Mouse (Mus musculus) kidney, adult 2 months (tissue): ENCODE data around the gene Armcx4. TPM values are rescaled to one million over a fixed set of nuclear protein-coding genes. Genes with fewer than 3 reads are reported as not detected.
"Not testable (repeated sequence)": the region's sequence is repeated elsewhere in the genome, so short reads cannot be mapped to it uniquely, and the experiment has no call there.

ENCODE experiments used
- DNase-seq: peaks from one replicate; pipeline ENCODE4 v3.0.0; 2021
- H3K27ac ChIP-seq: fragments of 200-500 bp; 2 replicates; pipeline ENCODE4 v1.5.1; 2012; ENCODE audit warnings: low read depth, low read length, control low read depth, inconsistent platforms; ENCODE audit not compliant: insufficient read depth
- H3K27me3 ChIP-seq: fragments of 200-500 bp; replicated peaks from 2 replicates; pipeline ENCODE4 v1.6.1; 2012; ENCODE audit warnings: mild to moderate bottlenecking, moderate library complexity, low read length, inconsistent platforms; ENCODE audit not compliant: control insufficient read depth, insufficient read depth
- H3K36me3 ChIP-seq: fragments of 200-500 bp; 2 replicates; pipeline ENCODE4 v1.6.1; 2012; ENCODE audit warnings: mild to moderate bottlenecking, moderate library complexity, low read length, inconsistent platforms; ENCODE audit not compliant: control insufficient read depth, insufficient read depth
- H3K4me1 ChIP-seq: fragments of 200-500 bp; 2 replicates; pipeline ENCODE4 v1.6.1; 2011; ENCODE audit warnings: low read length; ENCODE audit not compliant: control insufficient read depth, insufficient read depth
- H3K4me3 ChIP-seq: fragments of 200-500 bp; 2 replicates; pipeline ENCODE4 v1.5.1; 2011; ENCODE audit warnings: mild to moderate bottlenecking, low read depth, low read length, control low read depth; ENCODE audit not compliant: insufficient read depth
- CTCF ChIP-seq: fragments of 200-500 bp; conservative IDR thresholded peaks from 2 replicates; pipeline ENCODE4 v1.5.1; 2011; ENCODE audit warnings: low read depth, mild to moderate bottlenecking, control low read depth, low read length, moderate library complexity, mixed read lengths; ENCODE audit not compliant: insufficient read depth, insufficient read length
- POLR2A ChIP-seq: fragments of 200-500 bp; IDR thresholded peaks from one replicate; pipeline ENCODE4 v1.6.1; 2011; ENCODE audit warnings: low read depth, low read length, control low read depth
- WGBS: fragments of 180-500 bp; shearing (Covaris S2); methylation state at CpG from one replicate; pipeline ENCODE4 v1.1.7; 2018; 5-methylcytosine and 5-hydroxymethylcytosine counted together
- polyA plus RNA-seq: library from polyadenylated mRNA; depleted of rRNA; stranded (reverse); fragments of >200 nt; gene quantifications from 2 replicates; pipeline ENCODE4 v1.2.3, GENCODE M21; 2012

Gene Armcx4
- polyA plus RNA-seq, 1 experiment = 1.1 TPM

- no peak overlapping the region for H3K27ac ChIP-seq
- H3K27me3 ChIP-seq = no peaks in the 10 kb centered on the region
- 60% methylated on average over 3 of the region's 3 CpGs for WGBS
- H3K36me3 ChIP-seq = no peaks in the 10 kb centered on the region
- H3K4me3 ChIP-seq = no peak overlapping the region
- no peak for TF ChIP-seq CTCF
- TF ChIP-seq POLR2A = no peak
- DNase-seq = no peak
- H3K4me1 ChIP-seq = no peaks in the 10 kb centered on the region
These were observed 30.5 kb downstream of the Armcx4 start for GRCm38 (mm10) chrX:134716863-134717262.

- H3K4me3 ChIP-seq = peak within 1 kb of the TSS; percentile 84
- DNase-seq = peak; percentile 60
These were observed 31.5 kb downstream of the Armcx4 start, which contains the start of gene Armcx1 for GRCm38 (mm10) chrX:134717752-134718308. Gene Armcx1 (plus strand): TSS chrX:134717963.

DNA sequence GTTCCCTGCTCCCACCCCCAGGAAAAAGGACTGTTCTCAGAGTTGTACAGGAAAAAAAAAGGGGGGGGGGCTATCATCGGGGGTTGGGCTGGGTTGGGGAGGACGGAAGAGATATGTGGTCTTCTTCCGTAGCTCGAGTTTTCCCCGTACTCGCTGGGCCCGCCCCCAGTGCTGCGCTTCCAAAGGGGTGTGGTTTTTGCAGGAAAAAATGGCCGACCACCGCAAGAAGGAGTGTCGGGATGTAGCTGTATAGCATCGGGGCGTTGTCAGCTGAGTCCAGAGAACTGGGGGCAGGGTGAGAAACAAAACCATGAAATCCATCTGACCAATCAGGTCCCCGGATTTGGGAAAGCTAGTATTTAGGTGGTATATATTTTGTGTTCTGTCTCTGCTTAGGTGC is 32.2 kb downstream of the Armcx4 start:
- Histone ChIP-seq H3K36me3 (no peaks in the 10 kb centered on the region), H3K4me3 (peak overlapping the region; percentile 84), H3K27me3 (no peaks in the 10 kb centered on the region), H3K27ac (no peak overlapping the region), H3K4me1 (no peaks in the 10 kb centered on the region)
- peak; percentile 31 for DNase-seq
- WGBS = under 1% methylated on average over 14 of the region's 14 CpGs
- TF ChIP-seq CTCF (no peak), POLR2A (no peak)

More at GRCm38 (mm10) chrX:134717752-134718308, 31.5 kb downstream of the Armcx4 start, which contains the start of gene Armcx1:
- Histone ChIP-seq H3K27me3 (no peaks in the 10 kb centered on the region), H3K27ac (peak within 1 kb of the TSS; percentile 69), H3K36me3 (no peaks in the 10 kb centered on the region), H3K4me1 (no peaks in the 10 kb centered on the region)
- 0% methylated on average over 16 of the region's 16 CpGs for WGBS
- TF ChIP-seq POLR2A = no peak
- no peak for TF ChIP-seq CTCF

- WGBS = 48% methylated on average over 2 of the region's 2 CpGs
- not testable (repeated sequence) for DNase-seq, H3K27ac ChIP-seq
These were observed 37.4 kb downstream of the Armcx4 start for GRCm38 (mm10) chrX:134723762-134724161.

GRCm38 (mm10) chrX:134729778-134730177 is 43.5 kb downstream of the Armcx4 start:
- H3K36me3 ChIP-seq = no peaks in the 10 kb centered on the region
- H3K27ac ChIP-seq = no peak overlapping the region
- no peak for TF ChIP-seq POLR2A
- TF ChIP-seq CTCF = 0 out of 2 replicates have a peak, but pooled peaks have one; percentile 6
- H3K4me1 ChIP-seq = no peaks in the 10 kb centered on the region; the same call in 1 of the 2 replicates
- H3K27me3 ChIP-seq = no peaks in the 10 kb centered on the region
- 30% methylated on average over 4 of the region's 4 CpGs for WGBS
- H3K4me3 ChIP-seq = no peak overlapping the region
- peak; percentile 25 for DNase-seq

More at GRCm38 (mm10) chrX:134723762-134724161, 37.4 kb downstream of the Armcx4 start:
- H3K27me3 ChIP-seq, H3K4me1 ChIP-seq, H3K36me3 ChIP-seq, H3K4me3 ChIP-seq: not testable (repeated sequence)

- Histone ChIP-seq H3K27me3 (no peaks in the 10 kb centered on the region), H3K36me3 (no peaks in the 10 kb centered on the region), H3K4me3 (no peak overlapping the region), H3K4me1 (no peaks in the 10 kb centered on the region), H3K27ac (no peak overlapping the region)
- TF ChIP-seq CTCF (no peak), POLR2A (no peak)
- WGBS = 80% methylated on average over 1 of the region's 1 CpGs
- no peak for DNase-seq
These were observed 51.5 kb downstream of the Armcx4 start for GRCm38 (mm10) chrX:134737796-134738195.

DNA sequence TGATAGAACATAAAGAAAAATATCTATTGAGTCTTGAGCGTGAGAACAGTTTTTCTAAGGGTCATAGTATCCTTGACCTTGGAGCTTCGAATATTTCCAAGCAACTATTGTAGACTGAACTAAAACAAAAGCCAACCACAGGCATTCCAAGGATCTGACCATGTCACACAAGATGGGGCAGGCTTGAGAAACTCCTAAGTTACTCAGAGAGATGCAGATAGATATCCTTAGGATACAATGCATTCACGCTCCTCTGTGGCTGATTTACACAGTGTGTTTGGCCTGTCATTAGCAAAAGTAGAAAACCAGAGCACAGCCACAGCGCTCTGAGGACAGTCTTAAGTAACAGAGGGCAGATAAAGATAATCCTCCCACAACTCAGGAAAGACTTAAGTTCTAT is 52.8 kb downstream of the Armcx4 start:
- no peak for TF ChIP-seq CTCF
- no peak for TF ChIP-seq POLR2A
- Histone ChIP-seq H3K27me3 (no peaks in the 10 kb centered on the region), H3K27ac (no peak overlapping the region), H3K36me3 (no peaks in the 10 kb centered on the region), H3K4me3 (no peak overlapping the region), H3K4me1 (no peaks in the 10 kb centered on the region)
- DNase-seq = no peak
- WGBS = 63% methylated on average over 4 of the region's 4 CpGs
